Mouse (Mus musculus): ENCODE data around the gene Smdt1. TPM values are rescaled to one million over a fixed set of nuclear protein-coding genes. Genes with fewer than 3 reads are reported as not detected.

Smdt1 gene
- polyA plus RNA-seq, 1 experiment: 189 TPM

DNA sequence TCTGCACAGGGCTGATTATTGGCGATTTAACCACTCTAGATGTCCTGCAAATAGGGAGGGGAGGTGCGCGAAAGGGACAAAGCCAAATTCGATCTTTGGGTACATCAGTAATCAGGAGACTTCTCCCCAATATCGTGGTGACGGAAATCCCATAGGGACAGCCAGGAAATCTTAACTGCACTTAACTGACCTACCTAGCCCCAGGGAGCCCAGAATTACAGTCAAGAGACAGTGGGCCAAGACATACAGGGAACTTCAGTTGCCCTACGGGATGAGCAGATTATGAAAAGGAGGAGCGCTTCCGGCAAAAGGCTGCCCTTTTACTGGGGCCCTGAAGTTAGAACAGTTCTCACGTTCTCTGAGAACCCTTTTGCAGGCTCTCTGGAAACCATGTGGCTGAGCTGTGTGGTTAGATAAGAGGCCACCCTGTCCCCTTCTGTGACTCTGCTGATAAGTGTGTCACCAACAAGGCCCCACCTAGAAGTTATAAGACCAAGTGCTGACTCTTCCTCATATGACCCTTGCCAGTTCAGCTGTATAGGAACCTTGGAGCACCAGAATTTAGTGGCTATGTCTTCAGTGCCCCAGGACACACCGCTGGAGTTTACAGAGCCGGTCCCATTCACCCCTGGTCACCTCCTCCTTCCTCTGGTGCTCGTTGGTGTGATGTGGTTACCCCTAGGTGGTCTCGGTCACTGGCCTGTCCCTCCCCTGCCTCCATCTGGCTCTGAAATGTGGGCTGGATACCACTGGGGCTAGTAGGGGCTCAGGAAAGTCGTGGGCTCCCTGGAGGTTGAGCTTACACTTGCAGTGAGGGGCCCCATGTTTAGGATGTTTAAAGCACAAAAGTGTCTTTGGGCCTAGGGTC is 3.1 kb downstream of the Smdt1 start:
- H3K4me3 ChIP-seq (replicated peaks; ENCODE audit: extremely low read depth, low read depth, low read length): peak overlapping the region; percentile 8

DNA sequence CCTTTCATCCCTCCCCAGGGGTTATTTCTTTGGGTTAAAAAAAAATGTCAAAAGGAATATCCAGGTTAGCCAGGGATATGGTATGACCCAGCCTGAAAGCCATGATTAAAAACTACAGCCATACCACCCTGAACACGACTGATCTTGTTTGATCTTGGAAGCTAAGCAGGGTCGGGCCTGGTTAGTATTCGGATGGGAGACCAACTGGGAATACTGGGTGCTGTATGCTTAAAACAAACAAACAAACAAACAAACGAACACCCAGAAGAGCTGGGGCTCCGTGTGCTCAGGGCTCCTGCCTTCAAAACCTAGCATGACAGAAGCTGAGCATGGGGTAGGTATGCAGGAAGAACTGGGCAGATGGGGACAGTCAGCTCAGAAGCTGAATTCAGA is 3.8 kb downstream of the Smdt1 start:
- Histone ChIP-seq H3K4me3 (replicated peaks; ENCODE audit: extremely low read depth, low read depth, low read length) (no peak overlapping the region), H3K4me1 (ENCODE audit: control insufficient read depth, insufficient read depth, low read length) (peaks cover 12% of the 10 kb centered on the region)
- 73% methylated on average over 5 of the region's 5 CpGs for WGBS
- no peak for DNase-seq
- TF ChIP-seq CTCF (IDR thresholded peaks at IDR 0.05; ENCODE audit: insufficient read depth, low read length) (no peak), POLR2A (IDR thresholded peaks at IDR 0.05; ENCODE audit: borderline replicate concordance, extremely low read depth, low read depth, low read length) (no peak)

More for the DNA sequence above, 3.1 kb downstream of the Smdt1 start:
- peaks cover 9% of the 10 kb centered on the region for H3K4me1 ChIP-seq (ENCODE audit: control insufficient read depth, insufficient read depth, low read length)
- TF ChIP-seq CTCF (IDR thresholded peaks at IDR 0.05; ENCODE audit: insufficient read depth, low read length) (no peak), POLR2A (IDR thresholded peaks at IDR 0.05; ENCODE audit: borderline replicate concordance, extremely low read depth, low read depth, low read length) (no peak)
- no peak for DNase-seq
- 51% methylated on average over 15 of the region's 15 CpGs for WGBS

DNA sequence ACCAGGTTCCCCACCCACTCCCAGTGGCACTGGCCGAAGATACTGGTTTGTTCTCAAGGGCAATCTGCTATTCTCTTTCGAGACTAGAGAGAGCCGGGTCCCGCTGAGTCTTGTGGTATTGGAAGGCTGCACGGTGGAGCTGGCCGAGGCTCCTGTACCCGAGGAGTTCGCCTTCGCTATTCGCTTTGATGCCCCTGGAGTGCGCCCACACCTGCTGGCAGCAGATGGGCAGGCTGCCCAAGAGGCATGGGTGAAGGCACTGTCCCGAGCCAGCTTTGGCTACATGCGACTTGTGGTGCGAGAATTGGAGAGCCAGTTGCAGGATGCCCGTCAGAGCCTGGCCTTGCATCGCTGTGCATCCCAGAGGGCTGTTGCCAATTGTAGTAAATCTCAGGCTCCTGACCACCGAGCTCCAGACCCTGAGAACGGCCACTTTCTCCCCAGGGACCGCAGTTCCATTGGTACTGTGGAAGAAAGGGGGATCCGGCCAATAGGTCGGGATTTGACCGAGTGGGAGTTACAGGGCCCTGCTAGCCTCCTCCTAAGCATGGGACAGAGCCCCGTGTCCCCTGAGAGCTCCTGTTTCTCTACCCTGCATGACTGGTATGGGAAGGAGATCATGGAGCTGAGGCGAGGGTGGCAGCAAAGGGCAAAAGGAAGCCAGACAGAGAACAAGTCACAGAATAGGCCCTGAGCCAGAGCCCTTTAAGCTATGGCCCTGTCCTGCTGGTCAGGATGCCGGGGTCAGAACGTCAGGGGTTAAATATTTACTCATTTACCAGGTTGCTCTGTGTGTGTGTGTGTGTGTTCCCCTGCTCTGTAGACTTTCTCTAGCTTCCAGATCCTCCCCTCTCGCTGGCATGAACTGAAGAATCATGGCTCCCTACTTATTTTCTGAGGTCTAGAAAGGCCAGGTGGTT is 4.9 kb downstream of the Smdt1 start:
- TF ChIP-seq CTCF (IDR thresholded peaks at IDR 0.05; ENCODE audit: insufficient read depth, low read length): no peak
- no peak for TF ChIP-seq POLR2A (IDR thresholded peaks at IDR 0.05; ENCODE audit: borderline replicate concordance, extremely low read depth, low read depth, low read length)
- H3K4me1 ChIP-seq (ENCODE audit: control insufficient read depth, insufficient read depth, low read length): peaks cover 8% of the 10 kb centered on the region
- WGBS: 88% methylated on average over 27 of the region's 27 CpGs
- no peak for DNase-seq
- H3K4me3 ChIP-seq (replicated peaks; ENCODE audit: extremely low read depth, low read depth, low read length): no peak overlapping the region

DNA sequence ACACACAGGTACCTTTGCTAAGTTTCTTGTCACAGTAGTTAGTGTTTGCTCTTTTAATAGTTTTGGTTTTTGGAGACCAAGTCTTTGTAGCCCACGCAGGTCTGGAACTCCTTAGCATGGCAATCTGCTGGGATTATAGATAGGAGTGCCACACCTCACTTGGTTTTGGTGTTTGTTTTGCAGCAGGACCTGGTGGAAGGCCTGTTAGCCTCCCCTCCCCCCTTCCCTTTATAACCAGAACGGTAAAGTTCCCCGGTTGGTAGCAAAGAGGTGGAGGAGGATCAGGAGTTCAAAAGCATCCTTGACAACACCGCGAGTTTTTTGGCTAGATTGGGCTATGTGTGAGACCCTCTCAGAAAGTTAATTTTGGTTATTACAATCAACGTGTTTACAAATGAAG is 6.2 kb downstream of the Smdt1 start:
- DNase-seq: no peak
- WGBS: 85% methylated on average over 6 of the region's 6 CpGs
- Histone ChIP-seq H3K4me1 (ENCODE audit: control insufficient read depth, insufficient read depth, low read length) (peaks cover 8% of the 10 kb centered on the region), H3K4me3 (replicated peaks; ENCODE audit: extremely low read depth, low read depth, low read length) (no peak overlapping the region)
- TF ChIP-seq CTCF (IDR thresholded peaks at IDR 0.05; ENCODE audit: insufficient read depth, low read length) (no peak), POLR2A (IDR thresholded peaks at IDR 0.05; ENCODE audit: borderline replicate concordance, extremely low read depth, low read depth, low read length) (no peak)

- DNase-seq: peak; percentile 96
- under 1% methylated on average over 51 of the region's 51 CpGs for WGBS
- TF ChIP-seq CTCF (IDR thresholded peaks at IDR 0.05; ENCODE audit: insufficient read depth, low read length) (no peak), POLR2A (IDR thresholded peaks at IDR 0.05; ENCODE audit: borderline replicate concordance, extremely low read depth, low read depth, low read length) (peak; percentile 73; the same call in 1 of the 2 replicates)
- peak overlapping the region; percentile 87 for H3K4me3 ChIP-seq (replicated peaks; ENCODE audit: extremely low read depth, low read depth, low read length)
- peaks cover 8% of the 10 kb centered on the region for H3K4me1 ChIP-seq (ENCODE audit: control insufficient read depth, insufficient read depth, low read length)
Observed at GRCm38 (mm10) chr15:82345820-82346470, 7.2 kb downstream of the Smdt1 start.

GRCm38 (mm10) chr15:82346580-82347302 is 8.0 kb downstream of the Smdt1 start:
- WGBS: 24% methylated on average over 14 of the region's 14 CpGs
- no peak for DNase-seq
- TF ChIP-seq POLR2A (IDR thresholded peaks at IDR 0.05; ENCODE audit: borderline replicate concordance, extremely low read depth, low read depth, low read length) (no peak), CTCF (IDR thresholded peaks at IDR 0.05; ENCODE audit: insufficient read depth, low read length) (no peak)
- H3K4me1 ChIP-seq (ENCODE audit: control insufficient read depth, insufficient read depth, low read length): peaks cover 8% of the 10 kb centered on the region
- peak overlapping the region; percentile 60 for H3K4me3 ChIP-seq (replicated peaks; ENCODE audit: extremely low read depth, low read depth, low read length)

- TF ChIP-seq CTCF (IDR thresholded peaks at IDR 0.05; ENCODE audit: insufficient read depth, low read length) (no peak), POLR2A (IDR thresholded peaks at IDR 0.05; ENCODE audit: borderline replicate concordance, extremely low read depth, low read depth, low read length) (no peak)
- H3K4me3 ChIP-seq (replicated peaks; ENCODE audit: extremely low read depth, low read depth, low read length): no peak overlapping the region
- DNase-seq: no peak
- 61% methylated on average over 4 of the region's 4 CpGs for WGBS
- peaks cover 8% of the 10 kb centered on the region for H3K4me1 ChIP-seq (ENCODE audit: control insufficient read depth, insufficient read depth, low read length)
Observed at GRCm38 (mm10) chr15:82347303-82347676, 8.5 kb downstream of the Smdt1 start.

GRCm38 (mm10) chr15:82347852-82348251 is 9.1 kb downstream of the Smdt1 start:
- no peak for DNase-seq
- TF ChIP-seq POLR2A (IDR thresholded peaks at IDR 0.05; ENCODE audit: borderline replicate concordance, extremely low read depth, low read depth, low read length) (no peak), CTCF (IDR thresholded peaks at IDR 0.05; ENCODE audit: insufficient read depth, low read length) (no peak)
- no peak overlapping the region for H3K4me3 ChIP-seq (replicated peaks; ENCODE audit: extremely low read depth, low read depth, low read length)
- peaks cover 8% of the 10 kb centered on the region for H3K4me1 ChIP-seq (ENCODE audit: control insufficient read depth, insufficient read depth, low read length)
- WGBS: 95% methylated on average over 12 of the region's 12 CpGs
